Mouse (Mus musculus) ES-Bruce4 (cell line): ENCODE results near the gene Tsnaxip1.

Experiments
- CTCF ChIP-seq: IDR thresholded peaks from one replicate; pipeline ENCODE4 v1.8.1; 2011; ENCODE audit warnings: low read depth, low read length
- POLR2A ChIP-seq: IDR thresholded peaks from one replicate; pipeline ENCODE4 v1.8.1; 2011; ENCODE audit warnings: low read length; ENCODE audit not compliant: insufficient read depth

DNA sequence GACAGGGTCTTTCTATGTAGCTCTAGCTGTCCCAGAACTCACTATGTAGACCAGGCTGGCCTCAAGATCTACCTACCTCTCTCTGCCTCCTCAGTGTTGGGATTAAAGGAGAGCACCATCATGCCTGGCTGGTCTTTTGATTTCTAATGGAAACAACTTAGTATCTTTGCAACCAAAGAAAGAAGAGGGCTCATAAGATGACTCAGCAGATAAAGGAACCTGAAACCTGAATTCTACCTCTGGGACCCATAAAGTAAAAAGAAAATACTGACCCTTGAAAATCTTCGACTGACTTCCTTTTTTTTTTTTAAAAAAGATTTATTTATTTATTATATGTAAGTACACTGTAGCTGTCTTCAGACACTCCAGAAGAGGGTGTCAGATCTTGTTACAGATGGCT, 21.6 kb upstream of the Tsnaxip1 start:
- TF ChIP-seq POLR2A (no peak), CTCF (no peak)
